Mouse (Mus musculus) testis, adult 2 months (tissue): ENCODE data around the gene Psma5. TPM values are rescaled to one million over a fixed set of nuclear protein-coding genes. Genes with fewer than 3 reads are reported as not detected.

Experiments
- H3K27ac ChIP-seq: fragments of 200-500 bp; 2 replicates; pipeline ENCODE4 v1.5.1; 2012; ENCODE audit warnings: low read depth, low read length; ENCODE audit not compliant: control insufficient read depth, insufficient read depth
- H3K27me3 ChIP-seq: fragments of 200-500 bp; 2 replicates; pipeline ENCODE4 v1.6.1; 2012; ENCODE audit warnings: mild to moderate bottlenecking, low read length, moderate library complexity; ENCODE audit not compliant: control insufficient read depth, insufficient read depth
- H3K36me3 ChIP-seq: fragments of 200-500 bp; 2 replicates; pipeline ENCODE4 v1.6.1; 2012; ENCODE audit warnings: mild to moderate bottlenecking, low read length; ENCODE audit not compliant: control insufficient read depth, insufficient read depth
- H3K4me1 ChIP-seq: fragments of 200-500 bp; 2 replicates; pipeline ENCODE4 v1.6.1; 2012; ENCODE audit warnings: low read length; ENCODE audit not compliant: control insufficient read depth, insufficient read depth
- H3K4me3 ChIP-seq: fragments of 200-500 bp; 2 replicates; pipeline ENCODE4 v1.5.1; 2012; ENCODE audit warnings: low read depth, mild to moderate bottlenecking, low read length, moderate library complexity, mixed read lengths; ENCODE audit not compliant: control insufficient read depth
- CTCF ChIP-seq: fragments of 200-500 bp; IDR thresholded peaks from 2 replicates; pipeline ENCODE4 v1.5.1; 2012; ENCODE audit warnings: low read depth, mild to moderate bottlenecking, inconsistent platforms, low read length, moderate library complexity; ENCODE audit not compliant: control insufficient read depth, insufficient read depth, insufficient replicate concordance
- POLR2A ChIP-seq: fragments of 200-500 bp; IDR thresholded peaks from 2 replicates; pipeline ENCODE4 v1.6.1; 2012; ENCODE audit warnings: low read depth, mild to moderate bottlenecking, inconsistent platforms, low read length, moderate library complexity; ENCODE audit not compliant: control insufficient read depth
- polyA plus RNA-seq: library from polyadenylated mRNA; depleted of rRNA; stranded (reverse); fragments of >200 nt; gene quantifications from 2 replicates; pipeline ENCODE4 v1.2.3, GENCODE M21; 2012; rRNA removed

Gene Psma5
- polyA plus RNA-seq, 1 experiment: 38.2 TPM

- Histone ChIP-seq H3K4me1 (peaks cover 2% of the 10 kb centered on the region; the same call in 1 of the 2 replicates), H3K36me3 (no peaks in the 10 kb centered on the region), H3K27me3 (no peaks in the 10 kb centered on the region), H3K4me3 (no peak overlapping the region), H3K27ac (no peak overlapping the region)
- TF ChIP-seq CTCF (no peak), POLR2A (no peak)
These were observed 71.2 kb downstream of the Psma5 start for GRCm38 (mm10) chr3:108327916-108328315.

GRCm38 (mm10) chr3:108328441-108328841 lies 71.7 kb downstream of the Psma5 start:
- H3K27ac ChIP-seq: no peak overlapping the region
- H3K36me3 ChIP-seq: no peaks in the 10 kb centered on the region
- H3K4me3 ChIP-seq: no peak overlapping the region
- H3K4me1 ChIP-seq: peaks cover 2% of the 10 kb centered on the region; the same call in 1 of the 2 replicates
- no peaks in the 10 kb centered on the region for H3K27me3 ChIP-seq
- TF ChIP-seq POLR2A: no peak
- TF ChIP-seq CTCF: no peak

Other genes starting within 250 kb of the Psma5 start
- 547 and 702 TPM in 2 replicates for gene Gstm1, start 239.0 kb upstream of the Psma5 start, polyA plus RNA-seq
- 18.9 and 20.7 TPM in 2 replicates for gene Gstm4, start 212.0 kb upstream of the Psma5 start, polyA plus RNA-seq
- gene Ampd2, start 170.3 kb upstream of the Psma5 start, polyA plus RNA-seq: 15.0 and 16.6 TPM in 2 replicates
- 0.40 and 0.71 TPM in 2 replicates for gene Gnat2, start 164.1 kb upstream of the Psma5 start, polyA plus RNA-seq
- 11.9 and 15.8 TPM in 2 replicates for gene Gnai3, start 110.8 kb upstream of the Psma5 start, polyA plus RNA-seq
- 1.4 and 1.5 TPM in 2 replicates for gene Gpr61, start 102.0 kb upstream of the Psma5 start, polyA plus RNA-seq
- gene Amigo1, start 70.6 kb upstream of the Psma5 start, polyA plus RNA-seq: 1.1 and 2.2 TPM in 2 replicates
- gene Cyb561d1, start 55.7 kb upstream of the Psma5 start, polyA plus RNA-seq: 1.7 and 2.2 TPM in 2 replicates
- gene Atxn7l2, start 46.0 kb upstream of the Psma5 start, polyA plus RNA-seq: 9.2 and 11.0 TPM in 2 replicates
- 0.59 and 0.88 TPM in 2 replicates for gene Sypl2, start 30.3 kb upstream of the Psma5 start, polyA plus RNA-seq
- 51.4 and 55.4 TPM in 2 replicates for gene Sort1, start 27.2 kb downstream of the Psma5 start, polyA plus RNA-seq
- gene Mybphl, start 108.0 kb downstream of the Psma5 start, polyA plus RNA-seq: 0.12 and 0.20 TPM in 2 replicates
- 0.54 and 1.1 TPM in 2 replicates for gene Psrc1, start 126.9 kb downstream of the Psma5 start, polyA plus RNA-seq
- 17.0 and 17.7 TPM in 2 replicates for gene Celsr2, start 158.6 kb downstream of the Psma5 start, polyA plus RNA-seq
- gene Sars, start 188.3 kb downstream of the Psma5 start, polyA plus RNA-seq: 13.0 and 14.4 TPM in 2 replicates